Mouse (Mus musculus) MEL (cell line): Measurements from ENCODE around the gene M6pr. TPM values are rescaled to one million over a fixed set of nuclear protein-coding genes. Genes with fewer than 3 reads are reported as not detected.
A peak's percentile ranks its signal among the peaks of the same experiment; 100 is the strongest.

Source experiments
- DNase-seq: peaks from one replicate; pipeline ENCODE4 v3.0.0; 2011; ENCODE audit warnings: low read depth, low spot score
- H3K27ac ChIP-seq: 2 replicates; pipeline ENCODE4 v1.5.1; 2012; ENCODE audit warnings: low read depth, mild to moderate bottlenecking, control low read depth, low read length, moderate library complexity; ENCODE audit not compliant: control insufficient read depth
- H3K27me3 ChIP-seq, 2 experiments: fragments of 150-350 bp in 1 of 2; sonication (generic) in 1 of 2; 2 replicates each; pipeline ENCODE4 v1.6.1; 2012; ENCODE audit warnings: low read length in 2 of 2, mild to moderate bottlenecking in 2 of 2, improper control_type of control experiment in 1 of 2, moderate library complexity in 1 of 2; ENCODE audit not compliant: insufficient read depth in 2 of 2, control insufficient read depth in 1 of 2
- H3K36me3 ChIP-seq, 2 experiments: 2 replicates each; pipeline ENCODE4 v1.6.1; 2012 to 2014; ENCODE audit warnings: low read length in 2 of 2, improper control_type of control experiment in 1 of 2, inconsistent platforms in 1 of 2, mild to moderate bottlenecking in 1 of 2; ENCODE audit not compliant: insufficient read depth in 2 of 2, control insufficient read depth in 1 of 2
- H3K4me1 ChIP-seq, 2 experiments: fragments of 150-350 bp in 1 of 2; sonication (generic) in 1 of 2; 2 replicates each; pipeline ENCODE4 v1.6.1; 2012; ENCODE audit warnings: low read length in 2 of 2, improper control_type of control experiment in 1 of 2, mild to moderate bottlenecking in 1 of 2; ENCODE audit not compliant: insufficient read depth in 2 of 2, control insufficient read depth in 1 of 2
- H3K4me3 ChIP-seq, 2 experiments: fragments of 150-350 bp in 1 of 2; sonication (generic) in 1 of 2; 2 replicates each; pipeline ENCODE4 v1.5.1; 2012; ENCODE audit warnings: low read depth in 2 of 2, low read length in 2 of 2, mild to moderate bottlenecking in 2 of 2, moderate library complexity in 2 of 2, control low read depth in 1 of 2, improper control_type of control experiment in 1 of 2; ENCODE audit not compliant: control insufficient read depth in 1 of 2, insufficient read depth in 1 of 2
- H3K79me2 ChIP-seq: 2 replicates; pipeline ENCODE4 v1.6.1; 2012; ENCODE audit warnings: mild to moderate bottlenecking, low read length, moderate library complexity; ENCODE audit not compliant: control insufficient read depth, poor library complexity, insufficient read depth
- H3K9ac ChIP-seq: 2 replicates; pipeline ENCODE4 v1.6.1; 2012; ENCODE audit warnings: low read depth, mild to moderate bottlenecking, control low read depth, low read length, moderate library complexity; ENCODE audit not compliant: control insufficient read depth, poor library complexity, severe bottlenecking
- H3K9me3 ChIP-seq: fragments of 150-350 bp; sonication (generic); replicated peaks from 2 replicates; pipeline ENCODE4 v1.6.1; 2012; ENCODE audit warnings: mild to moderate bottlenecking, low read length, improper control_type of control experiment, moderate library complexity; ENCODE audit not compliant: insufficient read depth
- BHLHE40 ChIP-seq: IDR thresholded peaks from 2 replicates; pipeline ENCODE4 v1.6.1; 2012; ENCODE audit warnings: low read depth, mild to moderate bottlenecking, inconsistent platforms, low read length, improper control_type of control experiment, borderline replicate concordance
- CHD1 ChIP-seq: IDR thresholded peaks from 2 replicates; pipeline ENCODE4 v1.6.1; 2012; ENCODE audit warnings: low read depth, mild to moderate bottlenecking, inconsistent platforms, low read length, improper control_type of control experiment
- CHD2 ChIP-seq: IDR thresholded peaks from 2 replicates; pipeline ENCODE4 v1.6.1; 2011; ENCODE audit warnings: low read length, improper control_type of control experiment
- E2F4 ChIP-seq: IDR thresholded peaks from 2 replicates; pipeline ENCODE4 v1.6.1; 2011; ENCODE audit warnings: low read depth, low read length, improper control_type of control experiment, borderline replicate concordance
- ELF1 ChIP-seq: IDR thresholded peaks from 2 replicates; pipeline ENCODE4 v1.6.1; 2014; ENCODE audit warnings: low read depth, mild to moderate bottlenecking, inconsistent platforms, low read length, improper control_type of control experiment, moderate library complexity
- EP300 ChIP-seq, 2 experiments: IDR thresholded peaks; 2 replicates each; pipeline ENCODE4 v1.6.1; 2011; ENCODE audit warnings: improper control_type of control experiment in 2 of 2, low read length in 2 of 2, low read depth in 1 of 2, mild to moderate bottlenecking in 1 of 2
- ETS1 ChIP-seq: IDR thresholded peaks from 2 replicates; pipeline ENCODE4 v1.6.1; 2012; ENCODE audit warnings: low read depth, mild to moderate bottlenecking, inconsistent platforms, low read length, improper control_type of control experiment, moderate library complexity
- GABPA ChIP-seq: IDR thresholded peaks from 2 replicates; pipeline ENCODE4 v1.6.1; 2012; ENCODE audit warnings: low read depth, mild to moderate bottlenecking, inconsistent platforms, low read length, improper control_type of control experiment, moderate library complexity
- GATA1 ChIP-seq: IDR thresholded peaks from 2 replicates; pipeline ENCODE4 v1.6.1; 2011; ENCODE audit warnings: low read depth, low read length, improper control_type of control experiment
- HCFC1 ChIP-seq: IDR thresholded peaks from 2 replicates; pipeline ENCODE4 v1.6.1; 2012; ENCODE audit warnings: low read depth, mild to moderate bottlenecking, inconsistent platforms, low read length, improper control_type of control experiment, moderate library complexity
- JUND ChIP-seq: IDR thresholded peaks from 2 replicates; pipeline ENCODE4 v1.6.1; 2011; ENCODE audit warnings: low read depth, mild to moderate bottlenecking, improper control_type of control experiment, low read length
- MAX ChIP-seq: IDR thresholded peaks from 2 replicates; pipeline ENCODE4 v1.6.1; 2011; ENCODE audit warnings: low read length, improper control_type of control experiment
- MAZ ChIP-seq: IDR thresholded peaks from 2 replicates; pipeline ENCODE4 v1.6.1; 2012; ENCODE audit warnings: low read depth, mild to moderate bottlenecking, inconsistent platforms, low read length, improper control_type of control experiment
- MEF2A ChIP-seq: IDR thresholded peaks from 2 replicates; pipeline ENCODE4 v1.6.1; 2014; ENCODE audit warnings: low read depth, mild to moderate bottlenecking, inconsistent platforms, low read length, improper control_type of control experiment; ENCODE audit not compliant: poor library complexity, insufficient replicate concordance, severe bottlenecking; ENCODE audit errors: extremely low read depth
- MXI1 ChIP-seq: IDR thresholded peaks from 2 replicates; pipeline ENCODE4 v1.6.1; 2011; ENCODE audit warnings: mild to moderate bottlenecking, low read depth, low read length, improper control_type of control experiment
- MYB ChIP-seq: IDR thresholded peaks from 2 replicates; pipeline ENCODE4 v1.6.1; 2011; ENCODE audit warnings: mild to moderate bottlenecking, low read depth, low read length, improper control_type of control experiment
- MYC ChIP-seq: IDR thresholded peaks from 2 replicates; pipeline ENCODE4 v1.6.1; 2011; ENCODE audit warnings: low read depth, mild to moderate bottlenecking, low read length, improper control_type of control experiment, moderate library complexity
- NELFE ChIP-seq: IDR thresholded peaks from 2 replicates; pipeline ENCODE4 v1.6.1; 2011; ENCODE audit warnings: low read depth, low read length, improper control_type of control experiment
- NRF1 ChIP-seq: IDR thresholded peaks from 2 replicates; pipeline ENCODE4 v1.6.1; 2014; ENCODE audit warnings: low read depth, mild to moderate bottlenecking, inconsistent platforms, low read length, improper control_type of control experiment, moderate library complexity; ENCODE audit not compliant: poor library complexity, insufficient read depth, severe bottlenecking
- POLR2A ChIP-seq, 2 experiments: IDR thresholded peaks; 2 replicates each; pipeline ENCODE4 v1.6.1; 2011 to 2012; ENCODE audit warnings: low read length in 2 of 2, mild to moderate bottlenecking in 2 of 2, control low read depth in 1 of 2, improper control_type of control experiment in 1 of 2, low read depth in 1 of 2, moderate library complexity in 1 of 2; ENCODE audit not compliant: control insufficient read depth in 1 of 2, insufficient read depth in 1 of 2, poor library complexity in 1 of 2
- POLR2AphosphoS5 ChIP-seq: IDR thresholded peaks from 2 replicates; pipeline ENCODE4 v1.6.1; 2012; ENCODE audit warnings: low read depth, borderline replicate concordance, mild to moderate bottlenecking, inconsistent platforms, low read length, moderate library complexity, mixed read lengths
- RAD21 ChIP-seq: IDR thresholded peaks from 2 replicates; pipeline ENCODE4 v1.6.1; 2011; ENCODE audit warnings: mild to moderate bottlenecking, low read depth, low read length, improper control_type of control experiment
- SIN3A ChIP-seq: IDR thresholded peaks from 2 replicates; pipeline ENCODE4 v1.6.1; 2012; ENCODE audit warnings: low read length, improper control_type of control experiment, inconsistent platforms
- SMC3 ChIP-seq: IDR thresholded peaks from 2 replicates; pipeline ENCODE4 v1.6.1; 2011; ENCODE audit warnings: low read depth, low read length, improper control_type of control experiment
- TAL1 ChIP-seq: IDR thresholded peaks from 2 replicates; pipeline ENCODE4 v1.6.1; 2012; ENCODE audit warnings: mild to moderate bottlenecking, inconsistent platforms, low read length, moderate library complexity, mixed read lengths
- TBP ChIP-seq: IDR thresholded peaks from 2 replicates; pipeline ENCODE4 v1.8.0; 2011; ENCODE audit warnings: low read depth, low read length, improper control_type of control experiment
- TCF12 ChIP-seq: IDR thresholded peaks from 2 replicates; pipeline ENCODE4 v1.6.1; 2014; ENCODE audit warnings: low read depth, mild to moderate bottlenecking, inconsistent platforms, low read length, improper control_type of control experiment, moderate library complexity
- UBTF ChIP-seq: IDR thresholded peaks from 2 replicates; pipeline ENCODE4 v1.6.1; 2012; ENCODE audit warnings: low read depth, mild to moderate bottlenecking, inconsistent platforms, low read length, improper control_type of control experiment, moderate library complexity, borderline replicate concordance; ENCODE audit not compliant: insufficient read depth
- USF1 ChIP-seq: IDR thresholded peaks from 2 replicates; pipeline ENCODE4 v1.6.1; 2014; ENCODE audit warnings: low read depth, mild to moderate bottlenecking, inconsistent platforms, low read length, improper control_type of control experiment, moderate library complexity
- USF2 ChIP-seq, 2 experiments: IDR thresholded peaks; 2 replicates each; pipeline ENCODE4 v1.6.1; 2011 to 2012; ENCODE audit warnings: improper control_type of control experiment in 2 of 2, low read length in 2 of 2, borderline replicate concordance in 1 of 2, inconsistent platforms in 1 of 2, low read depth in 1 of 2, mild to moderate bottlenecking in 1 of 2; ENCODE audit not compliant: insufficient read depth in 1 of 2
- ZC3H11A ChIP-seq: IDR thresholded peaks from 2 replicates; pipeline ENCODE4 v1.6.1; 2012; ENCODE audit warnings: low read depth, mild to moderate bottlenecking, inconsistent platforms, low read length, improper control_type of control experiment
- ZKSCAN1 ChIP-seq: IDR thresholded peaks from 2 replicates; pipeline ENCODE4 v1.6.1; 2012; ENCODE audit warnings: low read depth, mild to moderate bottlenecking, inconsistent platforms, low read length, improper control_type of control experiment, moderate library complexity
- ZMIZ1 ChIP-seq: IDR thresholded peaks from 2 replicates; pipeline ENCODE4 v1.6.1; 2012; ENCODE audit warnings: low read depth, mild to moderate bottlenecking, inconsistent platforms, low read length, improper control_type of control experiment, moderate library complexity
- ZNF384 ChIP-seq: IDR thresholded peaks from 2 replicates; pipeline ENCODE4 v1.6.1; 2012; ENCODE audit warnings: low read depth, mild to moderate bottlenecking, inconsistent platforms, low read length, improper control_type of control experiment
- polyA plus RNA-seq, 2 experiments: library from polyadenylated mRNA; stranded (reverse) in 1 of 2; unstranded in 1 of 2; fragments of >175 nt in 1 of 2; fragments of >200 nt in 1 of 2; gene quantifications; 2 replicates each; pipeline versions ENCODE4 v1.2.1 to v1.2.4; 2012; ENCODE audit warnings: low replicate concordance in 2 of 2, low read depth in 1 of 2; ENCODE audit not compliant: insufficient read length in 2 of 2, insufficient read depth in 1 of 2, missing spikeins in 1 of 2
- total RNA-seq: library from RNA; depleted of rRNA; stranded (reverse); fragments of 300-350 nt; gene quantifications from 2 replicates; pipeline ENCODE4 v1.2.3, GENCODE M21; 2012

The M6pr gene
- total and polyA plus RNA-seq, 3 experiments, result 183 to 186 TPM; not detected in 1

- no peak for TF ChIP-seq MAX
- no peak for TF ChIP-seq E2F4
- TF ChIP-seq ELF1, result no peak
Observed at GRCm38 (mm10) chr6:122298223-122298609, 10.3 kb upstream of the M6pr start (continued).

GRCm38 (mm10) chr6:122299621-122300133 is 8.8 kb upstream of the M6pr start:
- 0 out of 2 replicates have a peak overlapping the region, but pooled peaks have one; percentile 25 for H3K9ac ChIP-seq
- peak overlapping the region in 1 of 2 experiments; percentile 18; a peak in 1 of 4 replicates for H3K4me3 ChIP-seq
- no peaks in the 10 kb centered on the region for H3K9me3 ChIP-seq
- H3K4me1 ChIP-seq, result peaks cover 2 to 13% of the 10 kb centered on the region in 2 experiments; a peak in 3 of 4 replicates
- H3K79me2 ChIP-seq, result no peaks in the 10 kb centered on the region
- no peaks in the 10 kb centered on the region for H3K27me3 ChIP-seq
- peak overlapping the region; percentile 54 for H3K27ac ChIP-seq
- peak; percentile 47 for DNase-seq
- peaks cover 0 to 11% of the 10 kb centered on the region in 2 experiments; a peak in 2 of 4 replicates for H3K36me3 ChIP-seq
- TF ChIP-seq MYB (no peak; the same call in 1 of the 2 replicates), USF1 (peak; percentile 9; the same call in 1 of the 2 replicates), HCFC1 (no peak), POLR2AphosphoS5 (no peak), CHD1 (no peak), POLR2A (IDR thresholded peaks at IDR 0.05; ENCODE audit: control insufficient read depth in 1 of 2, insufficient read depth in 1 of 2, low read depth in 1 of 2, low read length in 2 of 2, poor library complexity in 1 of 2) (no peak), GABPA (no peak), MAZ (no peak), MXI1 (peak; percentile 32; the same call in 1 of the 2 replicates), GATA1 (peak; percentile 24; the same call in 1 of the 2 replicates), TBP (no peak), ETS1 (peak; percentile 66), USF2 (IDR thresholded peaks at IDR 0.05; ENCODE audit: borderline replicate concordance in 1 of 2, insufficient read depth in 1 of 2, low read depth in 1 of 2, low read length in 2 of 2) (no peak), CHD2 (no peak; the same call in 1 of the 2 replicates), ZMIZ1 (no peak), NRF1 (no peak), MEF2A (no peak), ELF1 (peak; percentile 39; the same call in 1 of the 2 replicates), ZKSCAN1 (no peak), ZC3H11A (no peak), EP300 (IDR thresholded peaks at IDR 0.05; ENCODE audit: low read depth in 1 of 2, low read length in 2 of 2) (peak; percentile 42 to 63; a peak in 3 of 4 replicates), TCF12 (peak; percentile 69; the same call in 1 of the 2 replicates), ZNF384 (no peak), MYC (peak; percentile 38; the same call in 1 of the 2 replicates), SIN3A (0 out of 2 replicates have a peak, but pooled peaks have one; percentile 30), BHLHE40 (0 out of 2 replicates have a peak, but pooled peaks have one; percentile 20), RAD21 (no peak), TAL1 (peak; percentile 42), SMC3 (no peak), NELFE (no peak), MAX (no peak), JUND (no peak), UBTF (no peak)
